Mouse (Mus musculus) MEL (cell line): ENCODE results near the gene Habp2. TPM values are rescaled to one million over a fixed set of nuclear protein-coding genes. Genes with fewer than 3 reads are reported as not detected.

Experiments used
- DNase-seq: peaks from one replicate; pipeline ENCODE4 v3.0.0; 2011; ENCODE audit warnings: low read depth, low spot score
- H3K27ac ChIP-seq: 2 replicates; pipeline ENCODE4 v1.5.1; 2012; ENCODE audit warnings: low read depth, mild to moderate bottlenecking, control low read depth, low read length, moderate library complexity; ENCODE audit not compliant: control insufficient read depth
- H3K27me3 ChIP-seq, 2 experiments: fragments of 150-350 bp in 1 of 2; sonication (generic) in 1 of 2; 2 replicates each; pipeline ENCODE4 v1.6.1; 2012; ENCODE audit warnings: low read length in 2 of 2, mild to moderate bottlenecking in 2 of 2, improper control_type of control experiment in 1 of 2, moderate library complexity in 1 of 2; ENCODE audit not compliant: insufficient read depth in 2 of 2, control insufficient read depth in 1 of 2
- H3K36me3 ChIP-seq, 2 experiments: 2 replicates each; pipeline ENCODE4 v1.6.1; 2012 to 2014; ENCODE audit warnings: low read length in 2 of 2, improper control_type of control experiment in 1 of 2, inconsistent platforms in 1 of 2, mild to moderate bottlenecking in 1 of 2; ENCODE audit not compliant: insufficient read depth in 2 of 2, control insufficient read depth in 1 of 2
- H3K4me1 ChIP-seq, 2 experiments: fragments of 150-350 bp in 1 of 2; sonication (generic) in 1 of 2; 2 replicates each; pipeline ENCODE4 v1.6.1; 2012; ENCODE audit warnings: low read length in 2 of 2, improper control_type of control experiment in 1 of 2, mild to moderate bottlenecking in 1 of 2; ENCODE audit not compliant: insufficient read depth in 2 of 2, control insufficient read depth in 1 of 2
- H3K4me3 ChIP-seq, 2 experiments: fragments of 150-350 bp in 1 of 2; sonication (generic) in 1 of 2; 2 replicates each; pipeline ENCODE4 v1.5.1; 2012; ENCODE audit warnings: low read depth in 2 of 2, low read length in 2 of 2, mild to moderate bottlenecking in 2 of 2, moderate library complexity in 2 of 2, control low read depth in 1 of 2, improper control_type of control experiment in 1 of 2; ENCODE audit not compliant: control insufficient read depth in 1 of 2, insufficient read depth in 1 of 2
- H3K79me2 ChIP-seq: 2 replicates; pipeline ENCODE4 v1.6.1; 2012; ENCODE audit warnings: mild to moderate bottlenecking, low read length, moderate library complexity; ENCODE audit not compliant: control insufficient read depth, poor library complexity, insufficient read depth
- H3K9ac ChIP-seq: 2 replicates; pipeline ENCODE4 v1.6.1; 2012; ENCODE audit warnings: low read depth, mild to moderate bottlenecking, control low read depth, low read length, moderate library complexity; ENCODE audit not compliant: control insufficient read depth, poor library complexity, severe bottlenecking
- H3K9me3 ChIP-seq: fragments of 150-350 bp; sonication (generic); replicated peaks from 2 replicates; pipeline ENCODE4 v1.6.1; 2012; ENCODE audit warnings: mild to moderate bottlenecking, low read length, improper control_type of control experiment, moderate library complexity; ENCODE audit not compliant: insufficient read depth
- EP300 ChIP-seq, 2 experiments: IDR thresholded peaks; 2 replicates each; pipeline ENCODE4 v1.6.1; 2011; ENCODE audit warnings: improper control_type of control experiment in 2 of 2, low read length in 2 of 2, low read depth in 1 of 2, mild to moderate bottlenecking in 1 of 2
- MAFK ChIP-seq: IDR thresholded peaks from 2 replicates; pipeline ENCODE4 v1.6.1; 2011; ENCODE audit warnings: low read depth, mild to moderate bottlenecking, low read length, improper control_type of control experiment, borderline replicate concordance
- MAX ChIP-seq: IDR thresholded peaks from 2 replicates; pipeline ENCODE4 v1.6.1; 2011; ENCODE audit warnings: low read length, improper control_type of control experiment
- MXI1 ChIP-seq: IDR thresholded peaks from 2 replicates; pipeline ENCODE4 v1.6.1; 2011; ENCODE audit warnings: mild to moderate bottlenecking, low read depth, low read length, improper control_type of control experiment
- MYB ChIP-seq: IDR thresholded peaks from 2 replicates; pipeline ENCODE4 v1.6.1; 2011; ENCODE audit warnings: mild to moderate bottlenecking, low read depth, low read length, improper control_type of control experiment
- MYC ChIP-seq: IDR thresholded peaks from 2 replicates; pipeline ENCODE4 v1.6.1; 2011; ENCODE audit warnings: low read depth, mild to moderate bottlenecking, low read length, improper control_type of control experiment, moderate library complexity
- POLR2AphosphoS5 ChIP-seq: IDR thresholded peaks from 2 replicates; pipeline ENCODE4 v1.6.1; 2012; ENCODE audit warnings: low read depth, borderline replicate concordance, mild to moderate bottlenecking, inconsistent platforms, low read length, moderate library complexity, mixed read lengths
- TBP ChIP-seq: IDR thresholded peaks from 2 replicates; pipeline ENCODE4 v1.8.0; 2011; ENCODE audit warnings: low read depth, low read length, improper control_type of control experiment
- USF1 ChIP-seq: IDR thresholded peaks from 2 replicates; pipeline ENCODE4 v1.6.1; 2014; ENCODE audit warnings: low read depth, mild to moderate bottlenecking, inconsistent platforms, low read length, improper control_type of control experiment, moderate library complexity
- ZC3H11A ChIP-seq: IDR thresholded peaks from 2 replicates; pipeline ENCODE4 v1.6.1; 2012; ENCODE audit warnings: low read depth, mild to moderate bottlenecking, inconsistent platforms, low read length, improper control_type of control experiment
- polyA plus RNA-seq, 2 experiments: library from polyadenylated mRNA; stranded (reverse) in 1 of 2; unstranded in 1 of 2; fragments of >175 nt in 1 of 2; fragments of >200 nt in 1 of 2; gene quantifications; 2 replicates each; pipeline versions ENCODE4 v1.2.1 to v1.2.4; 2012; ENCODE audit warnings: low replicate concordance in 2 of 2, low read depth in 1 of 2; ENCODE audit not compliant: insufficient read length in 2 of 2, insufficient read depth in 1 of 2, missing spikeins in 1 of 2
- total RNA-seq: library from RNA; depleted of rRNA; stranded (reverse); fragments of 300-350 nt; gene quantifications from 2 replicates; pipeline ENCODE4 v1.2.3, GENCODE M21; 2012

Gene Habp2
- total and polyA plus RNA-seq, 3 experiments: not detected

GRCm38 (mm10) chr19:56358890-56359289, 72.0 kb downstream of the Habp2 start:
- no peak overlapping the region for H3K9ac ChIP-seq

GRCm38 (mm10) chr19:56363721-56364460, 77.0 kb downstream of the Habp2 start:
- Histone ChIP-seq H3K4me1 (no peaks in the 10 kb centered on the region), H3K27ac (no peak overlapping the region), H3K79me2 (no peaks in the 10 kb centered on the region), H3K27me3 (peaks cover 0 to 6% of the 10 kb centered on the region in 2 experiments; a peak in 1 of 4 replicates), H3K4me3 (no peak overlapping the region), H3K36me3 (no peaks in the 10 kb centered on the region), H3K9ac (no peak overlapping the region)
- peak; percentile 40 for DNase-seq
- TF ChIP-seq MAX (no peak), POLR2AphosphoS5 (no peak), TBP (peak; percentile 65; the same call in 1 of the 2 replicates), MXI1 (no peak), MYB (no peak), EP300 (IDR thresholded peaks at IDR 0.05; ENCODE audit: low read depth in 1 of 2, low read length in 2 of 2) (no peak)
- TF ChIP-seq, all 39 proteins: peak for 1
- no peaks in the 10 kb centered on the region for H3K9me3 ChIP-seq

More at GRCm38 (mm10) chr19:56358890-56359289, 72.0 kb downstream of the Habp2 start:
- no peak overlapping the region for H3K27ac ChIP-seq
- no peaks in the 10 kb centered on the region for H3K27me3 ChIP-seq
- no peaks in the 10 kb centered on the region for H3K36me3 ChIP-seq
- TF ChIP-seq MYB: no peak
- peak; percentile 66 for TF ChIP-seq USF1
- no peak for TF ChIP-seq TBP
- no peak for TF ChIP-seq MYC
- H3K9me3 ChIP-seq: no peaks in the 10 kb centered on the region
- peaks cover 0 to 4% of the 10 kb centered on the region in 2 experiments; a peak in 2 of 4 replicates for H3K4me1 ChIP-seq
- DNase-seq: no peak
- no peaks in the 10 kb centered on the region for H3K79me2 ChIP-seq
- no peak overlapping the region for H3K4me3 ChIP-seq

- no peaks in the 10 kb centered on the region for H3K36me3 ChIP-seq
- H3K9ac ChIP-seq: no peak overlapping the region
- H3K79me2 ChIP-seq: no peaks in the 10 kb centered on the region
- peaks cover 0 to 6% of the 10 kb centered on the region in 2 experiments; a peak in 1 of 4 replicates for H3K27me3 ChIP-seq
- H3K9me3 ChIP-seq: no peaks in the 10 kb centered on the region
- TF ChIP-seq MAFK (no peak), ZC3H11A (no peak), EP300 (IDR thresholded peaks at IDR 0.05; ENCODE audit: low read depth in 1 of 2, low read length in 2 of 2) (no peak)
- H3K4me1 ChIP-seq: no peaks in the 10 kb centered on the region
- no peak overlapping the region for H3K4me3 ChIP-seq
- DNase-seq: no peak
- no peak overlapping the region for H3K27ac ChIP-seq
These were observed 77.6 kb downstream of the Habp2 start for GRCm38 (mm10) chr19:56364563-56364962.
